Mouse (Mus musculus): ENCODE results near the gene Olfr508. TPM values are rescaled to one million over a fixed set of nuclear protein-coding genes. Genes with fewer than 3 reads are reported as not detected.

Gene Olfr508
- polyA plus RNA-seq, 1 experiment from 2014 or later = not detected

Other genes with a start within 250 kb of the Olfr508 start
- gene Olfr495, start 236.8 kb upstream of the Olfr508 start, polyA plus RNA-seq (2015; fragmentation: Nextera tagmentation; extraction: Ambion mirVana) = not detected in 2 replicates
- gene Olfr497, start 209.6 kb upstream of the Olfr508 start, polyA plus RNA-seq (2015; fragmentation: Nextera tagmentation; extraction: Ambion mirVana) = not detected in 2 replicates
- not detected in 2 replicates for gene Olfr498, start 164.7 kb upstream of the Olfr508 start, polyA plus RNA-seq (2015; fragmentation: Nextera tagmentation; extraction: Ambion mirVana)
- gene Olfr502, start 104.9 kb upstream of the Olfr508 start, polyA plus RNA-seq (2015; fragmentation: Nextera tagmentation; extraction: Ambion mirVana) = not detected in 2 replicates
- not detected in 2 replicates for gene Olfr503, start 85.5 kb upstream of the Olfr508 start, polyA plus RNA-seq (2015; fragmentation: Nextera tagmentation; extraction: Ambion mirVana)
- not detected in 2 replicates for gene Olfr504, start 64.2 kb upstream of the Olfr508 start, polyA plus RNA-seq (2015; fragmentation: Nextera tagmentation; extraction: Ambion mirVana)
- gene Olfr506, start 19.2 kb upstream of the Olfr508 start, polyA plus RNA-seq (2015; fragmentation: Nextera tagmentation; extraction: Ambion mirVana) = not detected in 2 replicates
- not detected in 2 replicates for gene Olfr507, start 8.2 kb upstream of the Olfr508 start, polyA plus RNA-seq (2015; fragmentation: Nextera tagmentation; extraction: Ambion mirVana)
- not detected in 2 replicates for gene Olfr509, start 21.9 kb downstream of the Olfr508 start, polyA plus RNA-seq (2015; fragmentation: Nextera tagmentation; extraction: Ambion mirVana)
- not detected in 2 replicates for gene Olfr510, start 36.4 kb downstream of the Olfr508 start, polyA plus RNA-seq (2015; fragmentation: Nextera tagmentation; extraction: Ambion mirVana)
- gene Olfr512, start 83.3 kb downstream of the Olfr508 start, polyA plus RNA-seq (2015; fragmentation: Nextera tagmentation; extraction: Ambion mirVana) = not detected in 2 replicates
- not detected in 2 replicates for gene Olfr513, start 121.0 kb downstream of the Olfr508 start, polyA plus RNA-seq (2015; fragmentation: Nextera tagmentation; extraction: Ambion mirVana)
- gene Olfr514, start 196.0 kb downstream of the Olfr508 start, polyA plus RNA-seq (2015; fragmentation: Nextera tagmentation; extraction: Ambion mirVana) = not detected in 2 replicates
- gene Olfr516, start 220.5 kb downstream of the Olfr508 start, polyA plus RNA-seq (2015; fragmentation: Nextera tagmentation; extraction: Ambion mirVana) = not detected in 2 replicates
- not detected in 2 replicates for gene Olfr517, start 242.4 kb downstream of the Olfr508 start, polyA plus RNA-seq (2015; fragmentation: Nextera tagmentation; extraction: Ambion mirVana)